Mouse (Mus musculus) heart, postnatal 0 days (tissue): ENCODE data around the gene Rps27l.

Experiments
- CTCF ChIP-seq: IDR thresholded peaks from 2 replicates; pipeline ENCODE4 v1.5.1; 2016; ENCODE audit warnings: antibody characterized with exemption, control low read depth, low read depth
- EP300 ChIP-seq: IDR thresholded peaks from 2 replicates; pipeline ENCODE4 v1.6.1; 2016; ENCODE audit warnings: antibody characterized with exemption, low read depth

DNA sequence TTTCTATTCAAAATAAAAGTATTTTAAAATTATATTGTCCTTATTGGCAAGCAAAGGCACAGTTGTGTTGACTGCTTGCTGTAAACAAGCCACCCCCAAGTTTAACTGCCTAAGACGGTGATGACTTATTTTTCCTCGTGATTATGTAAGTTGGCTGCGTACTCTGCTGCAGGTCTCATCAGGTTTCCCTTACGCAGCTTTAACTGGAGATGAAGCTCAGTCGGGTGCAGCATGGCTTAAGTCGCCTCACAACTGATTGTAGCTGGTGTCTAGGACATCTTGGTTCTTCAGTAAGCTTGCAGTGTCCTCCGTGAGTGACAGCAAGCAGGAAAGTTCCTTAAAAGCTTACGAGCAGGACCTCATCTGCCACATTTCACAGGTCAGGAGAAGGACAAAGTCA, 6.4 kb downstream of the Rps27l start:
- no peak for TF ChIP-seq CTCF
- TF ChIP-seq EP300: no peak
